Mouse (Mus musculus): ENCODE results near the gene Tfrc. TPM values are rescaled to one million over a fixed set of nuclear protein-coding genes. Genes with fewer than 3 reads are reported as not detected.

The Tfrc gene
- total RNA-seq, 2 experiments from 2014 or later = 57.2 to 75.8 TPM

DNA sequence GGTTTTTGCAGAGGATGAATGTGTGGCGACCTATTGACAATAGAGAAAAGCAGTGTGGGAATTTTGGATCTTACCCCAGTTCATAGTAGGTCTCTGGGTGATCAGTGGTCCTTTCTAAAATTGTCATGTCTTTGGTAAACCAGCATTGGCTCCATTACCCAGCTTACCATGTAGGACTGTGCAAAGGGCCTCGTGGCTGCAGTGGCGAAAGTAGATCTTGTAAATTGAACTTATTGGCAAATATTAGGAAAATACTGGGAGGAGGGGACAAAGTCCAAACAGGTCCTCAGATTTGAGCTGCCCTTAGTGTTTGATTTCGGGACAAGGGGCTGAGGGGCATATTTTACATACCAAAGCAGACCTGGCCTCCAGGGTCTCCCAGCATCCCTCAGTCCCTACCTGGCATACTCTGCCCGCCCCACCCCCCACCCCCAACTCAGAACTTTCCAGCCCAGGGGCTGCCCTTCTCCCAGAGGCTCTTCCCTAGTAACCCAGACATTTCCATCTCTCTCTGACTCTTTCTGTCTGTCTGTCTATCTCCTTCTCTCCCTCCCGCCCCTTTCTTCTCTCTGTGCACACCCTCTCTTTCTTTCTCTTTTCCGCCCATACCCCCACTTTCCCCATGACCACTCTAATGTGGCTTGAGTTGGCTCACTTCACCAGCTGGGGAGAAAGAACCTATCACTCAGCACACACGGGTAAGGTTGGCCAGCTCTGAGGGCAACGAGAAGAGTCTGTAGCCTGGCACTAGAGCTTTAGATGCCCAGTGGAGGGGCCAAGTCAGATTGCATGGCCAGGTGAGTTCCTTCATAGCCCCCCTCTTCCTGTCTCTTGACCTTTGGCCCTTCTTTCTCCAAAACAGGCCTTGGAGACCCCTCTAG lies 58.2 kb downstream of the Tfrc start:
- DNase-seq (ENCODE audit: low spot score in 2 of 2) = no peak

DNA sequence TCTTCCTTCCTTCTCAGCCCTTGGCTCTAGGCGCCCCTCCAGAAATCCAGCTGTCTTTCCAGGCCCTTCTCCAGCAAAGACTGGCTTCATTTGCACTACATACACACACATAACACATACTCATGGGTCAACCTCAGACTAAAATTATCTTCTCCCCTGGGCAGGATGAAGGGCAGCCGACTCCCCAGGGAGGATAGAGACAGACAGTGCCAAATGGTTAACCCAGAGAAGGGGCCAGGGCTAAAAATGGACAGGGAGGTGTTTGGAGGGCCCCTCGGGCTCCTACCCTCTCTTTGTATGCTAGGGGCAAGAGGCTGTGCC lies 58.8 kb downstream of the Tfrc start:
- DNase-seq (ENCODE audit: low spot score in 2 of 2) = no peak

DNA sequence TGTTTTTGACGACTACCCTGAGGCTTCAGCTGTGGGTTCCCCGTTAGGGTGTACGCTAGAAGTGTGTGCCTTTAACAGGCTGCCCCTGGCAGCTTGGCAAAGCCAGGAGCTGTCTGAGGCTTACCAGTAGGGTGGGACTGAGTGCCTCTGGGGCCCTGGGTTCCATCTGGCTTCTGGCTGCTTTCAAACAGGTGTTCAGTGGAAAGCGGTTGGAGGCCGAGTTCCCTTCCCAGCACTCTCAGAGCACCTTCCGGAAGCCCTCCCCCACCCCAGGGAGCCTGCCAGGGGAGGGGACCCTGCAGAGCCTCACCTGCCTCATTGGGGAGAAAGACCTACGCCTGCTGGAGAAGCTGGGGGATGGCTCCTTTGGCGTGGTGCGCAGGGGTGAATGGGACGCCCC lies 59.3 kb downstream of the Tfrc start:
- peak in 1 of 2 experiments; percentile 2 for DNase-seq (ENCODE audit: low spot score in 2 of 2)

DNA sequence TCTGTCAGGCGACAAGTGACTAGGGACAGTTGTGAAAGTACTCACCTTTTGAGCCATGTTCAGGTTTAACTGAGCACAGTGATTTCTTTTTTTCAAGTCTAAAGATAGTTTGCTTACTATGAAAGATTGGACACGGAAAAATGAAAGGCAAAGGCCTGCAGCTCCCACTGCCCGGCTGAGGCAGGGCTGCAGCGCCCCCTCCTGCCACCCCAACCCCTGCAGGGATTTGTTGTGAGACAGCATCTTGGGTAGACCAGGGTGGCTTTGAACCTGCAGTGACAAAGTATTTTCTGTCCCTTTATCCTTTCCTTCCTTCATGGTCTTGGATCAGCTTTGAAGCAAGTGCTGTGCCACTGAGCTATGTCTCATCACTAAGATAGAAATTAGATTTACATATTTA lies 59.8 kb downstream of the Tfrc start:
- no peak for DNase-seq (ENCODE audit: low spot score in 2 of 2)

DNA sequence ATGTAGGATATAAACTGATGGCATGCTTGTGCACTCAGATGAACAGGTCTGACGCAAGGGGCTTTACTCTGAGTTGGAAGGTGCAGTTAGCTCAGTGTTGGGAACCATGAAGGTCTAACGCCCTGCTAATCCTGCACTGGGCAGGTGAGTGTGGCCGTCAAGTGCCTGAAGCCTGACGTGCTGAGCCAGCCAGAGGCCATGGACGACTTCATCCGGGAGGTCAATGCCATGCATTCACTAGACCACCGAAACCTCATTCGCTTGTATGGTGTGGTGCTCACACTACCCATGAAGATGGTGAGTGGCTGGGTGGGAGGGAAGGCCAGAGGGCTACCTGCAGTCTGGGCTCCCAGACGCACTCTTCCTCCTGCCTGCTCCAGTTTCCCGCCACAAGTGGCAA lies 60.5 kb downstream of the Tfrc start:
- no peak for DNase-seq (ENCODE audit: low spot score in 2 of 2)

DNA sequence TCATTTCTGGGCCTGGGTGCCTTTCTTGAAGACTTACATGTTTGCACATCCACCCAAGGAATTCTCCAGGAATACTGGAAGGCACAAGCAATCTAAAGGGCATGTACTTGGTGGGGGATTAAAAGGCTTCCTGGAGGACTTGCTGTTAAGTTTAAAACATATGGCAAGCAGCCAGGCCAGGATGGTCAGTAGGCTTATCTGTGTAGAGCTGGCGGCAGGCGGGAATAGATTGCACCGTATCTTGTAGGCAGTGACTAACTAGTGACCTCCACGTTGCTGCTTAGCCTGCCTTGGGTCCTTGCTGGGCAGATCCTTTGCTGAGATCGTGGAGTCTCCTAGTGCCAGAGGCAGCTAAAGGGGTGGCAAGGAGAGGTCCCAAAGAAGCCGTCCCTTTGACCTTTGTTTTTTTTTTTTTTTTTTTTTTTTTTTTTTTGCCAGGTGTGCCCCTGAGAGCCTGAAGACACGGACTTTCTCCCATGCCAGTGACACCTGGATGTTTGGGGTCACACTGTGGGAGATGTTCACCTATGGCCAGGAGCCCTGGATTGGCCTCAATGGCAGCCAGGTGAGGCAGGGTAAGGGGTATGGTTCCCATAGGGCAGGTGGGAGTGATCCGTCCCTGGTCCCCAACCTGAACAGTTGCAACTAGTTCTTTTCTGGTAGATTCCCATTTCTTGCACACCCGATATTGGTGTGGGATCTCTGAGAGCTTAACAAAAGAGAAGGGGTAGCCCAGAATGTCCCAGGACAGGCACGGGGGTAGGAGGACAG lies 61.8 kb downstream of the Tfrc start:
- DNase-seq (ENCODE audit: low spot score in 2 of 2) = peak in 1 of 2 experiments; percentile 15

DNA sequence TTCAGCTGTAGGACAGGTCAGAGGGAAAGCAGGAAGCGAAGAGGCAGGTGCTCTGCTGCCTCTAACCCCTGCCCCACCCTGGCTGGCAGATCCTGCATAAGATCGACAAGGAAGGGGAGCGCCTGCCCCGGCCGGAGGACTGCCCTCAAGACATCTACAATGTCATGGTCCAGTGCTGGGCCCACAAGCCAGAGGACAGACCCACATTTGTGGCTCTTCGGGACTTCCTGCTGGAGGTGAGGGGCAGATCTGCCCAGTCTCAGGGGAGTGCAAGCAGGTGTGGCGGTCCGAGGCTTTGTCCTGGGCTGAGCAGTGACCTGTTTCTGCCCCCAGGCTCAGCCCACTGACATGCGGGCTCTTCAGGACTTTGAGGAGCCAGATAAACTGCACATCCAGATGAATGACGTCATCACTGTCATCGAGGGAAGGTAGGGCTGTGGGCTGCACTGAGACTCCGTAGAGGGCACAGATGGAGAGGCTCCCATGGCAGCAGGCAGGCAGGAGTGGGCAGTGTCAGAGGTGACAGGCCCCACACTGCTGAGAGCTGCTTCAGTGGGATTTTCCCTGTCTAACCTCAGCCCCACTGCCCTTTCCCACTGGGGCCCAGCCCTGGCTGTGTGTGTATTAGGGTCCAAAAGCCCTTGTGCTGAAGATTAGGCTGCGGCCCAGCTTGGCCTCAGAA lies 62.6 kb downstream of the Tfrc start:
- DNase-seq (ENCODE audit: low spot score in 2 of 2) = peak in 1 of 2 experiments; percentile 2

DNA sequence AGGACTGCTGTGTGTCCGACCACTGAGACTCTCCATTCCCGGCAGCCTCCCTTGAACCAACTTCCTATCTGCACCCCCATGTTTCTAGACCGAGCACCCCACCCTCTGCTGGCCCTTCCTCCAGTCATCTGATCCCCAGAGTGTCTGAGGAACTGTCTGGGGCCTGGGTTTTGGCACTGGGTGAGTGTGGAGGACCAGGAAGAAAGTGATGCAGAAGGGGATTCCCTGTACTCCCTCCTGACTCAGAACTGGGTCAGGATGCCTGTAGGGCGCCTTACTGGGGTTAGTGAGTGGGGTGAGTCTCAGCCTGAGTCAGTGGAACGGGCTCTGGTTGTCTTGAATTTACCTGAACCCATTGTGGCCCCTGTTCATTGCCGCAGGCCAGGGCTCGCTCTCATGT lies 63.5 kb downstream of the Tfrc start:
- no peak for DNase-seq (ENCODE audit: low spot score in 2 of 2)

DNA sequence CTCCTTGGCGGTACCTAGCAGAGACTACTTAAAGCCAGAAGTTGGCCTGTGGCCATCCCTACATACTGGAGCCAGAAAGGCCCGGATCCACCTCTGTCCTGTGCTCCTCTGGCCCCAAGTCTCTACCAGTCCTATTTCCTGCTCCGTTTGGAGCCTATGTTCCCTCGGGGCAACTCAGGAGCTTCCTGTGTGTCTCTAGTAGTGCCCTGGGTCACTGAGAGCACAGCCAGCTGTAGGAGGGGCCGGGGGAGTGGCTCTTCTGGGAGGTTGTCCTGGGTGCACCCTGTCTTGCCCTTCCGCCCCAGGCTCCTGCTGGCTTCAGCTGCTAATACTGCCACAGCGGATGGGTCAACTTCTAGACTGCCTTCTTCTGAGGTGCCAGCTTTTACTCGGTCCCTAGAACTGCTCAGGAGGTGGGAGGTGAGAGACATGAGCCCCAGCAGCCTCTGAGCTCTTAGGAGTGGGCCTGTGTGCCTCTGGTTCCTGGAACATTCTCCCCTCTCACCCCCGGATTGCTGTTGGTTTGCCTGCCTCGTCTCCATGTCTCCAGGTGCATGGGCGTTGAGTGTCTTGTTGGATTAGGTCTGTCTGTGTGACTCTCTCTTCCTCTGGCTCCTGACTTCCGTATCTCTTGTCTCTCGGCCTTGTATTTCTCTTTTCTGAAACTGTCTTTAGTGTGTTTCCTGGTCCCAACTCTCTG lies 64.3 kb downstream of the Tfrc start:
- DNase-seq (ENCODE audit: low spot score in 2 of 2) = peak in 1 of 2 experiments; percentile 5

DNA sequence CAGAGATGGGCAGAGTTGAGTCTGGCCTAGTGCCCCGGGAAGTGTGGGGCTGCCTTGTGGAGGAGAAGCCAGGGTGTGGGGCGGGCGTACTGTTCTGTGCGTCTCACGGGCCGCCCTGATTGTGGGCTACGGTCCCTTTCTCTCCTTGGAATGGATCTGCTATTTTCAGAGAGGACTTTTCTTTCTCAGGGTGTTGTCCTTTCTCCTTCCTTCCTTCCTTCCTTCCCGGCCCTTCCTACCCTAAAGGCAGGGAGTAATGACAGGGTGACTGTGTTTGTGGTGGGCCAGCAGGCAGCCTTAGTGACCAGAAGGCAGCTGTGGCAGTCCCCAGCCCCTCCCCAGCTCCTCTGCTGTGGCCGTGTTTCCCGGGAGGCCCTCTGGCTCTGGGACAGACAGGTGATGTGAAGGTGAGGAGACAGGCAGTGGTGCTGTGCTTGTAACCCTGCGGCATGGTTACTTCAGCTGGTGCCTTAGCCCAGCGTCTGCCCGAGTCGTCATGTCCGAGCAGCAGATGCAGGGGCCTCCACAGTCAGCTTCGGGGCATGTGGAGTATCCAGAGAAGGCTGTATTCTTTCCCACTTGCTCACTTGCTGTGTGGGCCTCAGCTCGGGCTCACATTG lies 65.5 kb downstream of the Tfrc start:
- no peak for DNase-seq (ENCODE audit: low spot score in 2 of 2)

DNA sequence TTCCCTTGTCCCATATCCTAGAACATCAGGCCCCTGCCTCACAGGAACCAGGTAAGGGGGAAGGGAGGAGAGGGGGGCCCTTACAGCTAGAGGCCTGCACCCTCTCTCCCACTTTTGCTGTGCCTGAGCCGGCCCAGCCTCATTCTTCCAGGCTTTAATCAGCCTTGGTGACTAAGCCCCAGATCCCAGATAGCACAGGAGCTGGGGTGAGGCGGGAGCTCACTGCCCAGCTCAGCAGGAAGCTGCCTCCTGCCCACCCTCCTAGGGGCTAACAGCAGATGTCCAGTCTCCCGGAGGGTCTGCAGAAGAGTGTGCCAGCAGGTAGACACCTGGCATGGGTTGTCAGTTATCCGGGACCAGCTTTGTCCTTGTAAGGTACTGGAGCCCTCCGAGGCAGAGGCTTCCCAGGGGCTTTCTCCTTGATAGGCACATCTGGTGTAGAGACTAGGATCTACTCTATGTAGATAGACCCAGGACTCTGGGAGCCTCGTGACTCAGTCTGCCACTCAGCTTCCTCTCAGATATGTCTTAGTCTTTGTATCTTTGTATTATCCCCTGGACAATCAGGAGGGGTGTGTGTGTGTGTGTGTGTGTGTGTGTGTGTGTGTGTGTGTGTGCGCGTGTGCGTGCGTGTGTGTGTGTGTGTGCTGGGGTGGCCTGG lies 68.5 kb downstream of the Tfrc start:
- peak in 1 of 2 experiments; percentile 2 for DNase-seq (ENCODE audit: low spot score in 2 of 2)

DNA sequence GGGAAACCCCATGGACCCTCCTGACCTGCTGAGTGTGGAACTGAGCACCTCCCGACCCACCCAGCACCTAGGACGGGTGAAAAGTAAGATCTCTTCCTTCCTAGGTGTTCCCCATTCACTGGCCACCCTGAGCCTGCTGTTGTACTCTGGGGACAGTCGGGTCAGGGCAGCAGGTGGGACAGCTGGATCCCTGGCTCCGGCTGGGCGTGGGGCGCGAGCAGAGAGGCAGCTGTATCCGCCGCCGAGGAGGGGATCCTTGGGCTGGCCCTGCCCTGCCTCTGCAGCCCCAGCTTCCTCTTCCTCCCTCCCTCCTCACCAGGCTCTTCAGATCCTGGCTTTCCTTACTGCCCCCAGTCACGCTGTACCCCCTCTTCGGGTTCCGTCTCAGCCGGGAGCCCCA lies 69.2 kb downstream of the Tfrc start:
- no peak for DNase-seq (ENCODE audit: low spot score in 2 of 2)

DNA sequence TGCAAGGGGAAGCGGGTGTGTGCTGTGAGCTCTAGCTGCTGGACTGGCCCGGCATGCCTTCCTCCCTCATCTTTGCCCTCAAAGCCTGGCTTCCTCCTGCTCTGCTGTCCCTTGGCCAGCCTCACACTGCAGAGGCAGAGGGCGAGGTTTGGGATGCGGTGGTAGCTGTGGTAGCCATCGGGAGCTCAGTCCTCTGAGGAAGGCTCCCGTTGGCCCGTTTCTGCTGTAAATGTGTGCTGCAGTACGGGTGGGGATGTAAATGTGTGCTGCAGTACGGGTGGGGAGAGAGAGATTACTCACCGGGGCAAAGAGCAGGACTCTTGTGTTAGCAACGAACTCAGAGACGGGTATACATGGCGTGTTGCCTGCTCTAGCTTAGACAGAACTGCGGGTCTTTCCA lies 70.1 kb downstream of the Tfrc start:
- DNase-seq (ENCODE audit: low spot score in 2 of 2) = no peak

DNA sequence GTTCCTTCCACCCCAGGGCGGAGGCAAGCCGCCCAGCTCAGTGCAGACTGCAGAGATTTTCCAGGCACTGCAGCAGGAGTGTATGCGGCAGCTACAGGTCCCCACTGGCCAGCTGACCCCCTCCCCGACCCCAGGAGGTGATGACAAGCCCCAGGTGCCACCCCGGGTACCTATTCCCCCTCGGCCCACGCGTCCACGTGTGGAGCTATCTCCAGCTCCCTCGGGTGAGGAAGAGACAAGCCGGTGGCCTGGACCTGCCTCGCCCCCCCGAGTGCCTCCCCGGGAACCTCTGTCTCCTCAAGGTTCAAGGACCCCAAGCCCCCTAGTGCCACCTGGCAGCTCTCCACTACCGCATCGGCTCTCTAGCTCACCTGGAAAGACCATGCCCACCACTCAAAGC lies 71.3 kb downstream of the Tfrc start:
- peak in 1 of 2 experiments; percentile 2 for DNase-seq (ENCODE audit: low spot score in 2 of 2)

DNA sequence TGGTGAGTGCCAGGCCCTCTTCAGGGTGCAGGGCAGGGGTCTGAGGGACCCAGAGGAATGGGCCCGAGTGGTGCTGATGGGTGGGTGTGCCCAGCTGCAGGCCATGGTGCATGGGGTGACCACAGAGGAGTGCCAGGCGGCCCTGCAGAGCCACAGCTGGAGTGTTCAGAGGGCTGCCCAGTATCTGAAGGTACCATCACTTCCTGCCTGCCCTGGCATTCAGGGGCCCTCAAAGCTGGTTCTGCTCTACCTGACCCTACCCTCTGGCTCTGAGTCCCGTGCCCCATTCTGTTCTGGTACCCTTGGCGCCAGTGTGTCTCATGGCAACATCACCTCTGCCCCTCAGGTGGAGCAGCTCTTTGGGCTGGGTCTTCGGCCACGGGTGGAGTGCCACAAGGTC lies 72.1 kb downstream of the Tfrc start:
- DNase-seq (ENCODE audit: low spot score in 2 of 2) = peak in 1 of 2 experiments; percentile 2

DNA sequence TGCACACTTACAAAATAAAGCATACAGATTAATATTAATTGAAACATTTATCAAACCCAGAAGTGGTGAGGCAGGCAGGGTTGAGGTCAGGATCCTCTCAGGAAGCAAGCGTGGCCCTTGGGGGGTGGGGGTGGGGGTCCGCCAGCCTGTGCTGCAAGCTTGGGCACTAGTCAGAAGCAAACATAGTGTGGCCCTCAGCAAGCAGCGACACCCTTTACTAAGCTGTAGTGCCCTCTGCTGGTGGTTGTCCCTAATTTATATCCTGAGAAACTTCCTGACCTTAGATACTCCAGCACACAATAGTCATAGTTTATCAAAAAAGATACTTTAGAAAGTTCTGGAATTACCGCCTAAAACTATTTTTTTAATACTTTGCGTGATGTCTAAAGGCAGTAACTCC lies 73.5 kb downstream of the Tfrc start:
- DNase-seq (ENCODE audit: low spot score in 2 of 2) = peak in 1 of 2 experiments; percentile 60

All from adrenal gland, postnatal 4 days (tissue).